Mouse (Mus musculus) hindbrain, postnatal 0 days (tissue): ENCODE data around the gene Tgfbr2. TPM values are rescaled to one million over a fixed set of nuclear protein-coding genes. Genes with fewer than 3 reads are reported as not detected.
"Not testable (repeated sequence)": the region's sequence is repeated elsewhere in the genome, so short reads cannot be mapped to it uniquely, and the experiment has no call there.

Source experiments
- ATAC-seq: fragments of 200-750 bp; cut with Nextera tagmentation; 2 replicates; pipeline ENCODE4 v1.8.0; 2017; ENCODE audit warnings: mild to moderate bottlenecking, moderate TSS enrichment, moderate library complexity
- DNase-seq: peaks from one replicate; pipeline ENCODE4 v3.0.0-alpha.2; 2015; ENCODE audit warnings: low spot score
- H3K27ac ChIP-seq: fragments of 300-500 bp; sonication (generic); 2 replicates; pipeline ENCODE4 v1.5.1; 2014; ENCODE audit warnings: mild to moderate bottlenecking
- H3K27me3 ChIP-seq: fragments of 300-500 bp; sonication (generic); 2 replicates; pipeline ENCODE4 v1.6.1; 2014; ENCODE audit warnings: low read length, mixed read lengths; ENCODE audit not compliant: insufficient read depth
- H3K36me3 ChIP-seq: fragments of 300-500 bp; sonication (generic); 2 replicates; pipeline ENCODE4 v1.6.1; 2014; ENCODE audit warnings: low read length, mixed read lengths; ENCODE audit not compliant: insufficient read depth
- H3K4me1 ChIP-seq: fragments of 300-500 bp; sonication (generic); 2 replicates; pipeline ENCODE4 v1.6.1; 2014; ENCODE audit warnings: antibody characterized with exemption, low read length, mixed read lengths; ENCODE audit not compliant: insufficient read depth
- H3K4me2 ChIP-seq: fragments of 300-500 bp; sonication (generic); 2 replicates; pipeline ENCODE4 v1.6.1; 2014; ENCODE audit warnings: low read depth, mild to moderate bottlenecking, low read length, moderate library complexity, mixed read lengths
- H3K4me3 ChIP-seq: fragments of 300-500 bp; sonication (generic); 2 replicates; pipeline ENCODE4 v1.5.1; 2014; ENCODE audit warnings: low read length
- H3K9ac ChIP-seq: fragments of 300-500 bp; sonication (generic); replicated peaks from 2 replicates; pipeline ENCODE4 v1.6.1; 2014; ENCODE audit warnings: mild to moderate bottlenecking, low read length, moderate library complexity, mixed read lengths
- H3K9me3 ChIP-seq: fragments of 300-500 bp; sonication (generic); 2 replicates; pipeline ENCODE4 v1.6.1; 2016; ENCODE audit warnings: low read length, mixed read lengths
- CTCF ChIP-seq: IDR thresholded peaks from 2 replicates; pipeline ENCODE4 v1.5.1; 2016; ENCODE audit warnings: antibody characterized with exemption, control low read depth, low read depth
- WGBS: fragments of 180-500 bp; shearing (Covaris S2); extraction: QIAGEN DNeasy Blood & Tissue Kit; methylation state at CpG from one replicate; pipeline ENCODE4 v1.1.7; 2014; 5-methylcytosine and 5-hydroxymethylcytosine counted together
- polyA plus RNA-seq: library from polyadenylated mRNA; unstranded; fragments of >200 nt; fragmentation: Nextera tagmentation; extraction: Ambion mirVana; gene quantifications from 2 replicates; pipeline ENCODE4 v1.2.1, GENCODE M21; 2015
- total RNA-seq: library from RNA; depleted of rRNA; stranded (reverse); fragments of >200 nt; gene quantifications from 2 replicates; pipeline ENCODE4 v1.2.3, GENCODE M21; 2014

The Tgfbr2 gene
- total and polyA plus RNA-seq, 2 experiments from 2014 or later, result 7.7 to 21.7 TPM

DNA sequence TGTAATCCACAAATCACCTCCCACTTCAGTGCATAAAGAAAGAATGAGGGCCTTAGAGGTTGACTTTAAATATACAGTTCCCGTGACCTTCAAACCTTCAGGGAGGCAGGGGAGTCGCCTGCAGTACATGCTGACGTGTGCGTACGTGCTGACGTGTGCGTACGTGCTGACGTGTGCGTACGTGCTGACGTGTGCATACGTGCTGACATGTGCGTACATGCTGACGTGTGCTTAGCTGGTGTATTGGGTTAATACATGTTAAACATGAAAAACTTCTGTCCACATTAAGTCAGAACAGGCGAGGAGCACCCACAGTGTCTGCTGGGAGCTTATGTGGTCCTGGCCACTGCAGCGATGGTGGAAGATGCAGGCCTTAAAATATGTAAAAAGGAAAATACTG is 110.4 kb downstream of the Tgfbr2 start:
- ATAC-seq (no peak), DNase-seq (no peak)
- Histone ChIP-seq H3K4me3 (no peak overlapping the region), H3K27ac (no peak overlapping the region), H3K36me3 (no peaks in the 10 kb centered on the region), H3K9me3 (no peaks in the 10 kb centered on the region), H3K27me3 (no peaks in the 10 kb centered on the region), H3K9ac (no peak overlapping the region), H3K4me1 (no peaks in the 10 kb centered on the region), H3K4me2 (no peak overlapping the region)
- TF ChIP-seq CTCF, result no peak
- WGBS, result 91% methylated on average over 17 of the region's 17 CpGs

DNA sequence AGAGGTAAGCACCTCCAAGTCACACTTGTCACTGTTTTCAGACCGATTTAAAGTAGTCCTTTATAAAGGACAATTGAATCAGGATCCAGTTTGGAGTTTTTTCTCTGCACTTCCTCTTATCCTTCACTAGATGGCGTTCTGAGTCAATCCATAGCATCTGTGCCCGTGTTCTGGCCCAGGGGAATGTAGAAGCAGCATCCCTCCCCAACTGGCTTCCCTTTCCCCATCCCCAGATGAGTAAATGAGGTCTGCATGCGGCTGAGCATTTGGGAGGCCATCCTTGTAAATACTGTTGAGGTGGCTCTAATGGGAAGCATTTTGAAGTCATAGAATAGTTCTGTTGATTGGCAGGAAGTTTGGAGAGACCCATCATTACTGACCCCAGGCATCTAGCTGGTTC is 114.5 kb downstream of the Tgfbr2 start:
- peak; percentile 79 for TF ChIP-seq CTCF

DNA sequence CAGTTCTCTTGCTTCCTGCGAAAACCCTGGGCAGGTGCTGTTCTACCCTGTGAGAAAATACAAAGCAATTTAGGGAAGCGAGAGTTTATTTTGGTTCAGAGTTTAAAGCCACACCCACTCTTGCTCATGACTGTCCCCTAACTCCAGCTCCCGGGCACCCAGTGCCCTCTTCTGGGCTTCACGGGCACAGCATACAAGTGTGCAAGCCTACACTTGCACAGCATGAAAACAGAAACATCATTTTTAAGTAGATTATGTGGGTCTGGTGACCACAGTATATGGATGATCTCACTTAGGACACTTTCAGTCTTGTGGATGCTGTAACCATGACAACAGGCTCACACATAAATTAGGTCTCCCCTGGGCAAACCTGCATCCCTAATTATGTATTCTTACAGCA is 116.0 kb downstream of the Tgfbr2 start:
- no peak overlapping the region for H3K9ac ChIP-seq
- H3K9me3 ChIP-seq, result no peaks in the 10 kb centered on the region
- peak; percentile 61 for DNase-seq
- H3K27ac ChIP-seq, result no peak overlapping the region
- H3K36me3 ChIP-seq, result no peaks in the 10 kb centered on the region
- H3K4me3 ChIP-seq, result no peak overlapping the region
- H3K4me2 ChIP-seq, result no peak overlapping the region
- WGBS, result 53% methylated on average over 4 of the region's 4 CpGs
- H3K4me1 ChIP-seq, result no peaks in the 10 kb centered on the region
- H3K27me3 ChIP-seq, result no peaks in the 10 kb centered on the region
- peak; percentile 57 for TF ChIP-seq CTCF
- ATAC-seq, result peak; percentile 56

More for the DNA sequence above, 114.5 kb downstream of the Tgfbr2 start:
- DNase-seq, result peak; percentile 70
- no peak for ATAC-seq
- no peak overlapping the region for H3K4me3 ChIP-seq
- no peaks in the 10 kb centered on the region for H3K4me1 ChIP-seq
- H3K27ac ChIP-seq, result no peak overlapping the region
- no peaks in the 10 kb centered on the region for H3K27me3 ChIP-seq
- H3K9ac ChIP-seq, result no peak overlapping the region
- no peaks in the 10 kb centered on the region for H3K36me3 ChIP-seq
- H3K4me2 ChIP-seq, result no peak overlapping the region
- H3K9me3 ChIP-seq, result no peaks in the 10 kb centered on the region
- 13% methylated on average over 4 of the region's 4 CpGs for whole genome bisulfite sequencing

DNA sequence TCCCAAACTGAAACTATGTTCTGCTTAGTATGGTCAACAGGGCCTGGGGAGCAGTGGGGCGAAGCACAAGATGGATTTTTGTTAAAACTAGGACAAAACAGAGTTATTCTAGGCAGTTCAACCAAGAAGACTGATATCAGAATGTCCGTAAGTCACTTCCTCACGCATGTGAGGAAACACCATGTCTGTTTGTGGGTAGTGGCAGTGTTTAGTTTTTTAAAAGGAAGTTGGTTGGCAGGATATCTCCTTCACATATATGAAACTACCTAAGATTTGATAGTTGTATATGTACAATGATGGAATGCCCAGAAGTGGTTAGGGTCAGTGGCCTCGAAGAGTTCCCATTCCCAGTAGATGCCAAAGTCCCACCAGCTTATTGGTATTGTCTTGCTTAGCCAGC is 116.7 kb downstream of the Tgfbr2 start:
- no peak for DNase-seq
- Histone ChIP-seq H3K9me3 (no peaks in the 10 kb centered on the region), H3K9ac (no peak overlapping the region), H3K4me2 (no peak overlapping the region), H3K27me3 (no peaks in the 10 kb centered on the region), H3K4me1 (no peaks in the 10 kb centered on the region), H3K27ac (no peak overlapping the region), H3K4me3 (no peak overlapping the region), H3K36me3 (no peaks in the 10 kb centered on the region)
- no peak for TF ChIP-seq CTCF
- no peak for ATAC-seq
- WGBS, result 93% methylated on average over 4 of the region's 4 CpGs

DNA sequence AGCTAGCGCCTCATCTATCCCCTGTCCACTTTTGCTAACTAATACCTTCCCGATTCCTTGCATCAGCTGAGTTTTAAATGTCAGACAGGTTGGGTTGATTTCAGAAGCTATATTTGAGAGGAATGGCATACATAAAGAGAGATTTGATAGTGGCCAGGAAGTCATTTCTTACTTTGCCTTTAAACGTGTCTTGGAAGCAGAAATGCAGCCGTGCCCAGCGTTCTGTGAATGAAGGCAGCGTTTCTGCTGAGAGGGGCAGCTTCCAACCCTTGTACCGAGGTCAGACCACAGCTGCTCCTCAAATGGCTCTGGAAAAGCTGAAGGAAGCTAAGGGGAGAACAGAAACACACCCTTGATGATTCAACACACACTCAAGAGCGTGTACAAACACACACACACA is 121.2 kb downstream of the Tgfbr2 start:
- no peak overlapping the region for H3K4me3 ChIP-seq
- whole genome bisulfite sequencing, result 78% methylated on average over 8 of the region's 8 CpGs

DNA sequence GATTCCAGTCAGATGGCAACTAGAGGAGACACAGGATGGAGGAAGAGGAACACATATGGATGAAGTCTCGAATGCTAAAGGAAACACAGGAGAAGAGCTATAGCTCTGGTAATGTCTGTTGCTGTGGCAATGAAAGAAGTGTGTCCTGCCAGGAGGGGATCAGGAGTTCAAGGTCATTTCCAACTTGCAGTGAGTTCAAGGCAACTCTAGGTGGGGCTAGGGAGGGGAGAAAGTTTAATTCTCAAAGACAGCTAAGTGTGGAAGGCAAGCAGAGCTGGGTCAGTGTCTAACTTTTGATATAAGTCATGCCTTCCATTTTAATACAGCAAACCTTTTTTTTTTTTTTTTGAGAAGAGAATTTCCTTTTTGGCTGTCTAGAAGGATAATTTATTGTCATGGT is 125.2 kb downstream of the Tgfbr2 start:
- Histone ChIP-seq H3K4me2 (no peak overlapping the region), H3K27ac (no peak overlapping the region), H3K4me1 (no peaks in the 10 kb centered on the region), H3K27me3 (no peaks in the 10 kb centered on the region), H3K36me3 (no peaks in the 10 kb centered on the region), H3K9me3 (no peaks in the 10 kb centered on the region), H3K4me3 (no peak overlapping the region), H3K9ac (no peak overlapping the region)
- TF ChIP-seq CTCF, result no peak
- no peak for ATAC-seq
- WGBS, result 87% methylated on average over 1 of the region's 1 CpGs
- DNase-seq, result no peak

More for the DNA sequence above, 121.2 kb downstream of the Tgfbr2 start:
- H3K36me3 ChIP-seq, result no peaks in the 10 kb centered on the region
- H3K9me3 ChIP-seq, result no peaks in the 10 kb centered on the region
- ATAC-seq (no peak), DNase-seq (no peak)
- H3K9ac ChIP-seq, result no peak overlapping the region
- no peaks in the 10 kb centered on the region for H3K27me3 ChIP-seq
- H3K27ac ChIP-seq, result no peak overlapping the region
- TF ChIP-seq CTCF, result no peak
- no peak overlapping the region for H3K4me2 ChIP-seq
- no peaks in the 10 kb centered on the region for H3K4me1 ChIP-seq

DNA sequence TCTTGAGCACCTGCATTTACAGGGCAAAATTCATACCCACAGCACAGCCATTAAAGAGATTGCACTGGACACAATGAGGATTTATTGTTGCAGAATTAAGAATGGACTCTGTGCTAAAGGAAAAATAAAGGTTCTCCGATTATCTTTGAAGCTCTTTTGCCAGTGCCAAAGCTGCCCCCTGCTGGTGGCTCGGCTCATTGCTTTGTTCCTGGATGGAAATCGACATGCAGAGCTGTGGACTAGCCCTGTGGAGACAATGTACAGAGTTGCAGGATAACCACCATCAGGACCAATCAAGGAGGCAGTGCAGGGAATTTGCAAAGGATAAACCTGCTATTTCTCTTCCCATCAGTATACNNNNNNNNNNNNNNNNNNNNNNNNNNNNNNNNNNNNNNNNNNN is 133.4 kb downstream of the Tgfbr2 start:
- H3K4me2 ChIP-seq, result no peak overlapping the region
- no peaks in the 10 kb centered on the region for H3K4me1 ChIP-seq
- peak; percentile 91 for DNase-seq
- no peaks in the 10 kb centered on the region for H3K27me3 ChIP-seq
- H3K4me3 ChIP-seq, result no peak overlapping the region
- peak; percentile 96 for TF ChIP-seq CTCF
- H3K36me3 ChIP-seq, result no peaks in the 10 kb centered on the region
- no peak overlapping the region for H3K9ac ChIP-seq
- no peak overlapping the region for H3K27ac ChIP-seq
- WGBS, result 2% methylated on average over 3 of the region's 3 CpGs
- no peak for ATAC-seq
- no peaks in the 10 kb centered on the region for H3K9me3 ChIP-seq

DNA sequence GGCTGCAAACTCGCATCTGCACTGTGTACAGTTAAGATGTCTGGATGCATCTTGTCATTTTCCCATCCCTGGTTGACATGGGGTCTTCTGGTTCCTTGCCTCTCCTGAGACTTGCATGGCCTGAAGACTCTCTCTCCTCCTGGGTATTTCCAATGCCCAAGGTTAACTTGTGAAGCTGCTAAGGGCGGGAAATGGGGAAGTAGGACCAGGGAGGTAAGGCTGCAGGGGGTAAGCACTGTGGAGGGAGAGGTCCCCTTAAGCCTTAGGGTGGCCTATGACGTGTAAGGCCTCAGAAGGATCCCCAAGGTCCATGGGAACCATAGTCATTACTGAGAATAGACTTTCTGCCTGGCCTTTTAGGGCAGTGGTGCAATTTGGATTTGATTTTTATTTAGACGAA is 133.8 kb downstream of the Tgfbr2 start:
- DNase-seq, result no peak
- Histone ChIP-seq H3K9me3 (no peaks in the 10 kb centered on the region), H3K9ac (no peak overlapping the region), H3K4me3 (no peak overlapping the region), H3K27ac (no peak overlapping the region), H3K4me1 (no peaks in the 10 kb centered on the region), H3K27me3 (no peaks in the 10 kb centered on the region), H3K36me3 (no peaks in the 10 kb centered on the region), H3K4me2 (no peak overlapping the region)
- TF ChIP-seq CTCF, result no peak
- 68% methylated on average over 4 of the region's 4 CpGs for WGBS
- ATAC-seq, result no peak

DNA sequence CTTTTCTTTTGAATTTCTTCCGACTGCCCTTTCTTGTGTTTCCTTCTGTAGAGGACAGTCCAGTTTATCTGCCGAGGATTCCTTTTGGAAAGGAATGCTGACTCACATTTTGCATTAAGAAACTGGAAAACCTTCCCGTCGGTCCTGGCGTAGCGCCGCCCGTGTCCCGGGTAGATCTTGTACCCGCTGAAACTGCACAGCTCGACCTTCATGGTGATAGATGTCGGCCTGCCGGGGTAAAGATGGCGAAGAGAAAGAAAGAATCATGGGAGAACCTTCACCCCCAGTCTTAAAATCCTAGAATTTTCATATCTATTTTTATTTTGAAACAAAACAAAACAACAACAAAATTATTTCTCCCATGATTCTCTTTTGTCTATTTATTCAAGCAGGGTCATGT is 134.3 kb downstream of the Tgfbr2 start:
- H3K27ac ChIP-seq, H3K9ac ChIP-seq, DNase-seq, H3K27me3 ChIP-seq, H3K36me3 ChIP-seq, H3K4me2 ChIP-seq, H3K9me3 ChIP-seq, H3K4me1 ChIP-seq, H3K4me3 ChIP-seq, ATAC-seq: not testable (repeated sequence)
- 94% methylated on average over 14 of the region's 14 CpGs for WGBS
